Mouse (Mus musculus): ENCODE results near the gene Smim1.

Gene Smim1

GRCm38 (mm10) chr4:154021432-154021831 is 4.6 kb downstream of the Smim1 start:
- no peak for DNase-seq (ENCODE audit: low spot score in 2 of 2)

- DNase-seq (ENCODE audit: low spot score in 2 of 2), result no peak
Measured at GRCm38 (mm10) chr4:154019571-154019970, 6.5 kb downstream of the Smim1 start.

- no peak for DNase-seq (ENCODE audit: low spot score in 2 of 2)
Measured at GRCm38 (mm10) chr4:154015476-154015875, 10.6 kb downstream of the Smim1 start.

- DNase-seq (ENCODE audit: low spot score in 2 of 2), result no peak
Measured at GRCm38 (mm10) chr4:154012132-154012882, 13.7 kb downstream of the Smim1 start.

GRCm38 (mm10) chr4:154011646-154012089 is 14.4 kb downstream of the Smim1 start, which contains the start of gene Lrrc47:
Gene Lrrc47, plus strand, starts transcription at chr4:154011731.
- DNase-seq (ENCODE audit: low spot score in 2 of 2), result peak; percentile 75 to 81

GRCm38 (mm10) chr4:154010907-154011645 is 15.0 kb downstream of the Smim1 start:
- no peak for DNase-seq (ENCODE audit: low spot score in 2 of 2)

GRCm38 (mm10) chr4:154007759-154008158 is 18.3 kb downstream of the Smim1 start:
- DNase-seq (ENCODE audit: low spot score in 2 of 2), result no peak

- no peak for DNase-seq (ENCODE audit: low spot score in 2 of 2)
Measured at GRCm38 (mm10) chr4:154006264-154006663, 19.8 kb downstream of the Smim1 start.

GRCm38 (mm10) chr4:154005488-154005887 is 20.5 kb downstream of the Smim1 start:
- DNase-seq (ENCODE audit: low spot score in 2 of 2), result no peak

- DNase-seq (ENCODE audit: low spot score in 2 of 2), result no peak
Measured at GRCm38 (mm10) chr4:153993505-153993904, 32.5 kb downstream of the Smim1 start.

GRCm38 (mm10) chr4:153992715-153993114 is 33.3 kb downstream of the Smim1 start:
- DNase-seq (ENCODE audit: low spot score in 2 of 2), result no peak

GRCm38 (mm10) chr4:153980470-153980869 is 45.6 kb downstream of the Smim1 start:
- DNase-seq (ENCODE audit: low spot score in 2 of 2), result no peak

GRCm38 (mm10) chr4:153979243-153979642 is 46.8 kb downstream of the Smim1 start:
- no peak for DNase-seq (ENCODE audit: low spot score in 2 of 2)

GRCm38 (mm10) chr4:153975768-153976167 is 50.3 kb downstream of the Smim1 start:
- no peak for DNase-seq (ENCODE audit: low spot score in 2 of 2)

GRCm38 (mm10) chr4:153975292-153975662 is 50.8 kb downstream of the Smim1 start:
- DNase-seq (ENCODE audit: low spot score in 2 of 2), result no peak

- peak; percentile 92 to 93 for DNase-seq (ENCODE audit: low spot score in 2 of 2)
Measured at GRCm38 (mm10) chr4:153974431-153975291, 51.4 kb downstream of the Smim1 start, which contains the start of the genes Dffb and Cep104. Gene Dffb, minus strand, starts transcription at chr4:153975126. Gene Cep104, plus strand, starts transcription at chr4:153975194.
